Mouse (Mus musculus) E14TG2a.4 (cell line): ENCODE results near the gene Olfr806.

ENCODE experiments used
- H3K27me3 ChIP-seq: 2 replicates; pipeline ENCODE4 v1.6.1; 2014; ENCODE audit warnings: low read length, control low read depth; ENCODE audit not compliant: insufficient read depth
- H3K36me3 ChIP-seq: 2 replicates; pipeline ENCODE4 v1.6.1; 2014; ENCODE audit warnings: low read length, control low read depth; ENCODE audit not compliant: insufficient read depth
- H3K4me1 ChIP-seq: replicated peaks from 2 replicates; pipeline ENCODE4 v1.6.1; 2014; ENCODE audit warnings: low read depth, low read length, control low read depth
- H3K4me3 ChIP-seq: replicated peaks from 2 replicates; pipeline ENCODE4 v1.5.1; 2014; ENCODE audit warnings: mild to moderate bottlenecking, low read length
- H3K9me3 ChIP-seq: 2 replicates; pipeline ENCODE4 v1.6.1; 2014; ENCODE audit warnings: low read length, control low read depth
- CTCF ChIP-seq: conservative IDR thresholded peaks from 2 replicates; pipeline ENCODE4 v1.5.1; 2014; ENCODE audit warnings: low read length
- NANOG ChIP-seq: IDR thresholded peaks from 2 replicates; pipeline ENCODE4 v1.6.1; 2014; ENCODE audit warnings: borderline replicate concordance, low read length, mixed read lengths
- POU5F1 ChIP-seq: IDR thresholded peaks from 2 replicates; pipeline ENCODE4 v1.6.1; 2014; ENCODE audit warnings: low read length, borderline replicate concordance

Gene Olfr806

DNA sequence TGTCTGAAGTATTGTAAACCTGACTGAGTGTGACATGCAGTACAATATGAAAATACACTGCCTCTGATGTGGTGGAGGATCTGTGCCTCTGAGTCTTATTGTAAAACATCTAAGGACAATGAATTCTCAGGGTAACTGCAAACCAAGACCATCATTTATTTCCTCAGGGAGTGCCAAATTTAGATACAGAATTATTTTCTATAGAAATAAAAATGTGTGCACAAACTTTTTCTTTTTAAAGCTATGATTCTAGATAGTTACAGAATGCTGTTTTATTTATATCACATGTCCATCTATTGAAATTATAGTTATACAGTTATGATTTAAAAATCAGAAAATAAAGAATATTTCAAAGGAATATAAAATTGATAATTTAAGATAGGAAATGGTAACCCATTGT is at the start of gene Olfr806:
Olfr806 (minus strand) TSS at position 101 of the 400 bp plus-strand sequence.
- H3K36me3 ChIP-seq: no peaks in the 10 kb centered on the region
- no peaks in the 10 kb centered on the region for H3K4me1 ChIP-seq
- no peak within 1 kb of the TSS for H3K4me3 ChIP-seq
- TF ChIP-seq NANOG (no peak), CTCF (no peak), POU5F1 (no peak)
- H3K9me3 ChIP-seq: no peaks in the 10 kb centered on the region
- no peaks in the 10 kb centered on the region for H3K27me3 ChIP-seq

DNA sequence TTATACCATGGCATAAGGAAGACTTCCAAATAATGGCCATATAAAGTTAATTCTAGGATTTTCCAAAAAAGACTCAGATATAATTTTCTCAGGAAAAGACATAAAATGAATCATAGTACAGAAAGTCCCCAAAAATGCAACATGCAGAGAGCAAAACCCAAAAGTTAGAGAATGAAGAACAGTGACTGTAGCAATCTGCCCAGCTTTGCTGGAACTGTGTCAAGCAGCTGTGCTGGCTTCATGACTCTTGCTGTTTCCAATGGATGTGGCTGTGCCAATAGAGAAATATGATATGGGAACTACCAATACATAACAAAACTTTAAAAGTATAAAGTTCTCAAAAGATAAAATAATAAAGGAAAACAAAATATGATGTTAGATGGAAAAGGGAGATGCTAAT is 36.4 kb upstream of the Olfr806 start:
- no peaks in the 10 kb centered on the region for H3K27me3 ChIP-seq
- no peak for TF ChIP-seq POU5F1
- TF ChIP-seq CTCF: no peak
- no peak for TF ChIP-seq NANOG
- H3K4me1 ChIP-seq: no peaks in the 10 kb centered on the region
- H3K36me3 ChIP-seq: no peaks in the 10 kb centered on the region
- no peaks in the 10 kb centered on the region for H3K9me3 ChIP-seq
- no peak overlapping the region for H3K4me3 ChIP-seq

DNA sequence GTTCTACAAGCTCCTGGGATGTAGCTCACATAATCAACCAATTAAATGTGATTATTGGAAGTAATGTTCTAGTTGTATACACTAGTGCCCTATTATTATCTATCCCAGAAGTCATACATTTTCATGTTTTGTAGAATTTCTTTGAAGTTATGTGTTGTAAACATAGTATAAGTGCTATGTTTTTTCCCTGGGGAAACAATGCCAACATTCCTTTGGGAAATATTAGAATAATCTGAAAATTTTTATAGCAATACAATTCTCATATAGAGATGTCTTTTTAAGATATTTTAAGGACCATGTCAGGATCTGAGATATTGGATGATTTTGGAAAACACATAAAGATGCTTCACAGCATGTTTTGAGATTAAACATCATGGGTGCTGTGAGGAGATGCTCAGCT is 32.6 kb upstream of the Olfr806 start, which contains the start of gene Olfr809:
Olfr809 (plus strand) TSS at position 301 of the 400 bp plus-strand sequence.
- H3K9me3 ChIP-seq: no peaks in the 10 kb centered on the region
- H3K4me1 ChIP-seq: no peaks in the 10 kb centered on the region
- no peak for TF ChIP-seq CTCF
- no peak for TF ChIP-seq NANOG
- no peak for TF ChIP-seq POU5F1
- no peak within 1 kb of the TSS for H3K4me3 ChIP-seq
- no peaks in the 10 kb centered on the region for H3K36me3 ChIP-seq
- H3K27me3 ChIP-seq: no peaks in the 10 kb centered on the region

DNA sequence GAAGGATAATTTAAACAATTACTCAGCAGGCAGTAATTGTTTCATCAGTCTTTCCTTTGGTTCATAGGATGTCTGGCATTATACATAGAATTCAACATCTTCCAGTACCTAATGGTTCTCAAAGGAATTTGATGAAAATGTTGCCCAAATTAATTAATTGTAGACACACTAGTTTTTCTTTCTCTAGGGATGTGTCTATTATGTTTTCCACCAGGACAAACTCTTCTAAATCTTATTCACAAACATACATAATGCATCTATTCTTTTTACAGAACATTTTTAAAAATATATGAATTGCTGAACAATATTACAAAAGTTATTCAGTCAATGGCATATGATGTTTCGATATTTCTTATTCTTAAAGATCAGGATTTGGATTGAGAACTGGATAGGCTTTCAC is 23.5 kb upstream of the Olfr806 start, which contains the start of gene Olfr808:
Olfr808 (plus strand) TSS at position 301 of the 400 bp plus-strand sequence.
- Histone ChIP-seq H3K4me1 (no peaks in the 10 kb centered on the region), H3K36me3 (no peaks in the 10 kb centered on the region), H3K27me3 (no peaks in the 10 kb centered on the region), H3K4me3 (no peak within 1 kb of the TSS), H3K9me3 (no peaks in the 10 kb centered on the region)
- no peak for TF ChIP-seq POU5F1
- TF ChIP-seq NANOG: no peak
- no peak for TF ChIP-seq CTCF

DNA sequence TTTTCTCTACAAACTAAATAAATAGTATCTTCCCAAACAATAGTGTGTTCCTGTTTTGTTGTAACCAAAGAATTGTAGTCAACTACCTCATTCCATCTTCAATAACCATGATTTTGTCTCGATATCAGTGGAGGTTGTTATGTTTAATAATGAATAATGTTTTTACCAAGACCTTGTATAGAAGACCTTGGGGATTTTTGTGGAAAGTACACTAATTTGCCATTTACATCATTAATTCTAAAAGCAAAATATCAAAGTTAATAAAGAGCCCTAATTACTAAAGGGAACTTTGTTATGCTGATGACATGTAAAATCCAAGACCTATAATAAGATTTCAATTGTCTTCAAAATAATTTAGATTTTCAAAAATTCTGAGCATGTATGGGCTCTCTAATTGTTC is 16.0 kb upstream of the Olfr806 start, which contains the start of gene Olfr807:
Olfr807 (minus strand) TSS at position 101 of the 400 bp plus-strand sequence.
- no peaks in the 10 kb centered on the region for H3K27me3 ChIP-seq
- TF ChIP-seq CTCF (no peak), NANOG (no peak), POU5F1 (no peak)
- no peaks in the 10 kb centered on the region for H3K36me3 ChIP-seq
- H3K4me1 ChIP-seq: 0 out of 2 replicates have a peak, but pooled peaks cover 2% of the 10 kb centered on the region
- H3K4me3 ChIP-seq: no peak within 1 kb of the TSS
- no peaks in the 10 kb centered on the region for H3K9me3 ChIP-seq

DNA sequence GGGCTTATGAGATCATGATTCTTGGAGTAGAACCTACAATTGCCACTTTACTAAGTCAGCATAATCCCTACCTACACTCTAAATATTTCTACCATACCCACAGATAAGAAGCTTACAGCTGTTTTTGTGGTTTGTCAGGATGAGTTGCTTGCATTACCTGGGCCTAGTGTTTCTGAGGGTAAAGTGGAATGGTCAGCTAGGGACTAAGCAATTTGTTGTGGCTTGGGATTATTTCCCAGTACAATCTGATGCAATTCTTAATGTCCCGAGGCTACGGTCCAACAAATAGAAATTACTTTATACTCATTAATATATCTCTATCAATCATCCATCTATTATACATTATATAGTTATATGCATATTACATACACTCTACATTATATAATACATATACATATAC is 12.4 kb downstream of the Olfr806 start, which contains the start of gene Olfr805:
Olfr805 (minus strand) TSS at position 101 of the 400 bp plus-strand sequence.
- no peaks in the 10 kb centered on the region for H3K4me1 ChIP-seq

DNA sequence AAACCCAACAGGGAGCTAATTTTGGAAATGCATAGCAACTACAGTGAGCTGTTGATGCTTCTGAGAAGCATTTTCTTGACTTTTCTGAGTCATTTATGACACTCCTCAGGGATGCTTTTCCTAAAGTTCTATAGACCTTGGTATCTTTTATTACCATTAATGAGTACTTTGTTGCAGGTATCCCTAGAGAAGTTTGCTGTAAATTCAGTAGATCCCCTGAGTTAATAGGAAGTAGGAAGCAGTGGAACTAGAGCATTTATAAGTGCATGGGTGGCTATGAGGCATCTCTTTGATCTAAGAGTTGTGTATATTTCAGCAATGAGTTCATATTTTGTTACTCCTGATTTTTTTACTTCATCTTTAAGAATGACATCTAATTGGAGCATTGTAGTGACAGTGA is 38.8 kb downstream of the Olfr806 start, which contains the start of gene Olfr804:
Olfr804 (plus strand) TSS at position 301 of the 400 bp plus-strand sequence.
- Histone ChIP-seq H3K4me1 (no peaks in the 10 kb centered on the region), H3K27me3 (no peaks in the 10 kb centered on the region), H3K36me3 (no peaks in the 10 kb centered on the region), H3K4me3 (no peak within 1 kb of the TSS), H3K9me3 (no peaks in the 10 kb centered on the region)
- TF ChIP-seq CTCF (no peak), POU5F1 (no peak), NANOG (no peak)

More for the DNA sequence above, 12.4 kb downstream of the Olfr806 start, which contains the start of gene Olfr805:
- TF ChIP-seq POU5F1 (no peak), NANOG (no peak), CTCF (no peak)
- Histone ChIP-seq H3K9me3 (peaks cover 3% of the 10 kb centered on the region), H3K27me3 (no peaks in the 10 kb centered on the region), H3K36me3 (no peaks in the 10 kb centered on the region), H3K4me3 (no peak within 1 kb of the TSS)

DNA sequence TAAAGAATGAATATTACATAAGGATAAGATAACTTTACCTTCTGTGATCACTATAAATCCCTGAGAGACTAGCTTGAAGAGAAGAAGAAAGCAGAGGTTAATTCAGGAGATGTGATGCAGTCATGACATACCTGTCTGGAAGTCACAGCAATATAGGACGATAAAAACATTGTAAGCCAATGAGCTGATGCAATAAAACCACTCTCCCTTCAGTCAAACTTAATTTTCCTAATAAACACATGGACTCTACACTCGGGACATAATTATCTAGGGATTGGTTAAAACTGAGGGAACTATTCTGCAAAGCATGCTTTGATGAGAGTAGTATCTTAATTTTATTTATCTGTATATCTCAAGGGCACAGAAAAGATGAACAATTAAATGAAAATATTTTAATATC is 47.5 kb downstream of the Olfr806 start, which contains the start of gene Olfr803:
Olfr803 (minus strand) TSS at position 101 of the 400 bp plus-strand sequence.
- H3K9me3 ChIP-seq: no peaks in the 10 kb centered on the region
- H3K27me3 ChIP-seq: no peaks in the 10 kb centered on the region
- H3K36me3 ChIP-seq: no peaks in the 10 kb centered on the region
- H3K4me3 ChIP-seq: no peak within 1 kb of the TSS
- no peak for TF ChIP-seq CTCF
- no peak for TF ChIP-seq POU5F1
- TF ChIP-seq NANOG: no peak
- no peaks in the 10 kb centered on the region for H3K4me1 ChIP-seq
